Comparison of ENCODE assay signal across 34 mouse cellular contexts in the genomic region with DNA sequence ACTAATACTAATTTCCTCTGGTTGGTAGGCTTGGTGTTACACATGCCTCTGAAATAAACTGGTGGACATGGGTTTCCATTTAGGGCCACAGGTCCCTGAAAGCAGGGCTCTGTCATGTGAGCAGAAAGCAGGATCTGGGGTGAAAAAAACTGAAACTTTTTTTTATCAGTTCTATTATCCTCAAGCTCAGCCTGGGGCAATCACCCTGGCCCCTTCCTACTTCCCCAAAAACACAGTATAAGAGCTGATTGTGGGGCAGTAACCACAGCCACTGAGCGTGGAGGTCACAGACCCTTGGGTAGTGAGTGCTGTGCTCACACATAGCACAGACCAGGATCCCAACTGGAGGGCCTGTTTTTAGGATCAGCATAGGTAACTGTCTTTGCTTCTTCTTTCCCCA. TPM values are rescaled to one million over a fixed set of nuclear protein-coding genes. Genes with fewer than 3 reads are reported as not detected.
DNase-seq lines count a peak whose midpoint lies in the region; ATAC-seq and TF ChIP-seq lines count a peak whose summit lies in the region.
"Had no signal": no experiment of that assay in that cellular context is flagged by ENCODE, and none has a peak within 500 bp of the region (broad histone marks: within the 10 kb centered on the region; RNA-seq: fewer than 3 reads in every experiment).

Gene Prg3, plus strand, starts transcription at position 286 of the 400 bp plus-strand sequence.

- H3K79me2 ChIP-seq in CH12.LX (replicated peaks; ENCODE audit: control insufficient read depth, extremely low read depth, insufficient read depth, poor library complexity, severe bottlenecking) = no peaks in the 10 kb centered on the region

- H3K4me2 ChIP-seq in CH12.LX (ENCODE audit: insufficient read depth, low read depth, poor library complexity, severe bottlenecking) = no peak within 1 kb of the TSS
- H3K4me2 ChIP-seq: embryonic facial prominence, embryonic 15.5 days; heart, embryonic 13.5 days; hindbrain, embryonic 13.5 days; limb, embryonic 12.5 days; lung, embryonic 15.5 days; midbrain, embryonic 13.5 days had no signal

- TF ChIP-seq EP300 in CH12.LX (IDR thresholded peaks at IDR 0.05; ENCODE audit: low read length) = no peak

- DNase-seq in A20 (ENCODE audit: low read depth, low spot score) = peak; percentile 46
- peak; percentile 34 for DNase-seq in CH12.LX (ENCODE audit: extremely low read depth)
- no peak for DNase-seq in kidney, adult 11 months
- DNase-seq in kidney, postnatal 36 days = no peak
- no peak for DNase-seq in layer of hippocampus, adult 8-10 months (ENCODE audit: low spot score in 2 of 2)
- DNase-seq: adrenal gland, postnatal 14 days; cerebellum, adult 8-10 months; cerebellum, postnatal 36 days; gastrocnemius, postnatal 10 days; heart, adult 2 months; heart, postnatal 14 days; kidney, adult 2 months; retina, postnatal 1 day; thymus, adult 18-20 months; thymus, postnatal 4 days had no signal

- H3K4me1 ChIP-seq in CH12.LX (ENCODE audit: control insufficient read depth in 1 of 2, insufficient read depth in 2 of 2) = peaks cover 3 to 11% of the 10 kb centered on the region in 2 experiments; a peak in 3 of 4 replicates
- H3K4me1 ChIP-seq: embryonic facial prominence, embryonic 15.5 days; heart, embryonic 13.5 days; hindbrain, embryonic 13.5 days; limb, embryonic 12.5 days; lung, embryonic 15.5 days; midbrain, embryonic 13.5 days had no signal

- no peak within 1 kb of the TSS for H3K9ac ChIP-seq in CH12.LX (ENCODE audit: insufficient read depth, low read depth)
- H3K9ac ChIP-seq: embryonic facial prominence, embryonic 15.5 days; heart, embryonic 13.5 days; hindbrain, embryonic 13.5 days; limb, embryonic 12.5 days; liver, embryonic 14.5 days; lung, embryonic 15.5 days; midbrain, embryonic 13.5 days had no signal

- no peak for TF ChIP-seq POLR2A in CH12.LX (IDR thresholded peaks at IDR 0.05; ENCODE audit: low read depth, low read length)

- H3K36me3 ChIP-seq in CH12.LX (replicated peaks in 1 of 2; ENCODE audit: control insufficient read depth in 1 of 2, insufficient read depth in 1 of 2, low read length in 1 of 2) = no peaks in the 10 kb centered on the region
- H3K36me3 ChIP-seq: embryonic facial prominence, embryonic 15.5 days; heart, embryonic 13.5 days; hindbrain, embryonic 13.5 days; limb, embryonic 12.5 days; lung, embryonic 15.5 days; midbrain, embryonic 13.5 days had no signal

- no peak for TF ChIP-seq CTCF in CH12.LX (conservative IDR thresholded peaks at IDR 0.05 in 1 of 2, IDR thresholded peaks at IDR 0.05 in 1 of 2; ENCODE audit: low read depth in 2 of 2, low read length in 2 of 2)

- TF ChIP-seq RAD21 in CH12.LX (IDR thresholded peaks at IDR 0.05; ENCODE audit: low read depth, low read length) = no peak

- ATAC-seq in erythroblast, adult 5-6 weeks (replicated peaks; ENCODE audit: low FRiP score, poor library complexity, severe bottlenecking) = no peak
- peak; percentile 68; the same call in 1 of the 2 replicates for ATAC-seq in monocyte, adult 5-6 weeks (replicated peaks; ENCODE audit: insufficient number of reproducible peaks, low FRiP score, low TSS enrichment, poor library complexity, severe bottlenecking)
- ATAC-seq: CD4-positive, CD25-positive, alpha-beta regulatory T cell, adult 4 months; forebrain, embryonic 16.5 days; midbrain, embryonic 13.5 days had no signal

- dilution Hi-C loops in CH12.LX (cut with MboI; ENCODE audit: extremely low pct_ligation_motif_present, extremely low pct_unique_long_range_greater_than_20kb, low sequenced_read_pairs) = no loop called here

- in situ Hi-C loops in CH12.LX (cut with MboI; ENCODE audit: low pct_ligation_motif_present, low pct_unique_long_range_greater_than_20kb, low sequenced_read_pairs) = no loop called here

- no peak within 1 kb of the TSS for H3K27ac ChIP-seq in CH12.LX (ENCODE audit: insufficient read depth, low read depth)
- H3K27ac ChIP-seq: embryonic facial prominence, embryonic 15.5 days; heart, adult 2 months; heart, embryonic 13.5 days; hindbrain, embryonic 13.5 days; kidney, postnatal 0 days; limb, embryonic 12.5 days; liver, embryonic 14.5 days; lung, embryonic 15.5 days; macrophage; midbrain, embryonic 13.5 days had no signal

- H3K27me3 ChIP-seq in CH12.LX (replicated peaks) = peaks cover 5% of the 10 kb centered on the region
- H3K27me3 ChIP-seq: embryonic facial prominence, embryonic 15.5 days; limb, embryonic 12.5 days; lung, embryonic 15.5 days; midbrain, embryonic 13.5 days had no signal

- H3K9me3 ChIP-seq in CH12.LX (replicated peaks; ENCODE audit: low read length) = no peaks in the 10 kb centered on the region
- H3K9me3 ChIP-seq: embryonic facial prominence, embryonic 15.5 days; heart, embryonic 13.5 days; hindbrain, embryonic 13.5 days; limb, embryonic 12.5 days; lung, embryonic 15.5 days; midbrain, embryonic 13.5 days had no signal

- no peak within 1 kb of the TSS for H3K4me3 ChIP-seq in CH12.LX (replicated peaks in 1 of 3; ENCODE audit: low read depth in 2 of 3, low read length in 2 of 3, poor library complexity in 1 of 3)
- H3K4me3 ChIP-seq: embryonic facial prominence, embryonic 15.5 days; heart, adult 2 months; heart, embryonic 13.5 days; hindbrain, embryonic 13.5 days; limb, embryonic 12.5 days; lung, embryonic 15.5 days; midbrain, embryonic 13.5 days had no signal

TF ChIP-seq in CH12.LX, 34 proteins besides CTCF, POLR2A, EP300 and RAD21:
- TF ChIP-seq USF2 (conservative IDR thresholded peaks at IDR 0.05; ENCODE audit: low read depth, low read length) = no peak
- peak; percentile 15; the same call in 1 of the 2 replicates for TF ChIP-seq ZNF384 (IDR thresholded peaks at IDR 0.05; ENCODE audit: low read depth, low read length)

RNA-seq across cellular contexts. Expression of gene Prg3, which starts in this region (rescaled TPM):
- not detected in 2 replicates for total RNA-seq in CH12.LX (2012; rRNA removed)
- total RNA-seq in CH12.LX (2014; rRNA removed) = not detected in 2 replicates
- not detected in 2 replicates for polyA plus RNA-seq in CH12.LX (2012; ENCODE audit: insufficient read length, low read depth)
- 21.7 and 30.7 TPM in 2 replicates for total RNA-seq in erythroblast, adult 5-6 weeks (2015; ENCODE audit: low replicate concordance)
- 20.4 and 21.9 TPM in 2 replicates for total RNA-seq in erythroblast, adult 5-6 weeks (2017; ENCODE audit: low replicate concordance)
- total RNA-seq in monocyte, adult 5-6 weeks (2017) = not detected in 3 replicates
- total RNA-seq in layer of hippocampus, adult 8-10 months (2022) = not detected
- total RNA-seq: adrenal gland, postnatal 14 days; ES-E14; gastrocnemius, postnatal 10 days; heart, adult 2 months; heart, postnatal 14 days; layer of hippocampus, adult 18-20 months; layer of hippocampus, postnatal 25 days; left cerebral cortex, postnatal 14 days had no signal
- polyA plus RNA-seq: brain, embryonic 14.5 days; CD4-positive, CD25-positive, alpha-beta regulatory T cell, adult 4 months; embryonic facial prominence, embryonic 15.5 days; forebrain, embryonic 16.5 days; heart, adult 2 months; hindbrain, embryonic 13.5 days; kidney, postnatal 0 days; limb, embryonic 12.5 days; lung, embryonic 15.5 days; macrophage; midbrain, embryonic 13.5 days; neural tube, embryonic 11.5 days had no signal

Comparison
In these comparisons a context has a peak if more than half of its experiments do, and no peak if none do; other contexts are left out.
1. RNA of gene Prg3 (total RNA-seq): 20.4 to 30.7 TPM in erythroblast, adult 5-6 weeks; not detected in monocyte, adult 5-6 weeks, not detected in CH12.LX and not detected in layer of hippocampus, adult 8-10 months; every median in the first group is over 10 times any median in the second.
2. Peak in DNase-seq in CH12.LX; RNA of the gene not detected or under 1 TPM.
3. Peak in ATAC-seq in monocyte, adult 5-6 weeks; RNA of the gene not detected or under 1 TPM.